Mouse (Mus musculus): ENCODE measurements around the gene Efhd1. TPM values are rescaled to one million over a fixed set of nuclear protein-coding genes. Genes with fewer than 3 reads are reported as not detected.
A peak's percentile ranks its signal among the peaks of the same experiment; 100 is the strongest.

Gene Efhd1
- total RNA-seq, 2 experiments from 2014 or later, result 10.9 to 16.4 TPM

DNA sequence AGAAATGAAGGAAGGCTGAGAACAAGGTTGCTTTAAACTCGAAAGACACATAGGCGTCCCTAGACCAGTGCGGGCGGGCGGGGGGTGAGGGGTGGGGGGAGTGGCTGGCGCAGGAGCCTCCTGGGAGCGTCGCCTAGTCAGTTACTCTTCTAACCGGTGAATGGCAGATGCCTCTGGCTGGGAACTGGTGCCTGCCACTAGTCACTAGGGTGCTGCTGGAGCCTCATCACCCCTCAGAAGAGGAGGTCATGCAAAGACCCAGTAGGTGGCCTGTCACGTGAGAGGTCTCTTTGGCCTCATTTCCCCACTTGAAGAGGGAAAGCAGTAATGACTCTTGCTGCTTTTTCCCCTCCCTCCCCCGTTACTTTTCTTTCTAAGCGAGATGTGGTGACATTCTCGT, 1.0 kb downstream of the Efhd1 start:
- DNase-seq (ENCODE audit: low spot score in 2 of 2), result no peak
- intact Hi-C loops (cut with DNase I), result no loop called here

DNA sequence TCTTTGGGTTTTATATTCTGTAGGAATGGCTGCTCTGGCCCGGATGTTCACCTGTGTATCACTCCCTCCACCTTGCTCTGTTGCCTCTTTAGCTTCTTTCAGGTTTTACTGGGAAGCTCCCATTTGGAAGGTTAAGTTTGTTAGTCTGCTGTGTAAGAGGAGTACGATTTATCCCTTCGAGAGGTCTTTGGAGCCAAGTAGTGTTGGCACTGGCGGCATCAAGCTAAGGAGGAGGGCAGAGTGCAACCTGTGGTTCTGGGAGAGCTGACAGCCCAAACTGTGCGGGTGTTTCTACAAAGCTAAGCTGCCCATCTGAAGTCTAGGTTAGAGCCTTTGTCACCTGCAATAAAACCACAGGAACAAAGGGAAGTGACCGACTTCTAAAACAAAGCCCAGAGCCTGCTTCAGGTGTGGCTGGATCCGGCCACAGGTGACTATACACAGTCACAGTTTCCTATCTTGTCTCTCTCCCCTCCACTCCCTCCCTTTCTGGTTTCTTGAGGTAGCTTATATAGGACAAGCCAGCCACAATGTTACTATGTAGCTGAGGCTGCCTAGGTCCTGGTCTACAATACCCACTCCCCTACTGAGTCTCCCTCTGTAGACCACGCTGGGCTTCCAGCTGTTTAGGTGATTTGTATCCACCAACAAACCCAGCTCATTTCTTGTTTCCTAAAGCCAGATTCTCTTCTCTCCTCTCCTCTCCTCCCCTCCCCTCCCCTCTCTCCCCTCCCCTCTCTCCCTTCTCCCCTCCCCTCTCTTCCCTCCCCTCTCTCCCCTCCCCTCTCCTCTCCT, 2.3 kb downstream of the Efhd1 start:
- intact Hi-C loops (cut with DNase I), result no loop called here
- no peak for DNase-seq (ENCODE audit: low spot score in 2 of 2)

- DNase-seq (ENCODE audit: low spot score in 2 of 2), result no peak
- intact Hi-C loops (cut with DNase I), result no loop called here
These were observed 6.0 kb downstream of the Efhd1 start for GRCm38 (mm10) chr1:87270204-87270603.

DNA sequence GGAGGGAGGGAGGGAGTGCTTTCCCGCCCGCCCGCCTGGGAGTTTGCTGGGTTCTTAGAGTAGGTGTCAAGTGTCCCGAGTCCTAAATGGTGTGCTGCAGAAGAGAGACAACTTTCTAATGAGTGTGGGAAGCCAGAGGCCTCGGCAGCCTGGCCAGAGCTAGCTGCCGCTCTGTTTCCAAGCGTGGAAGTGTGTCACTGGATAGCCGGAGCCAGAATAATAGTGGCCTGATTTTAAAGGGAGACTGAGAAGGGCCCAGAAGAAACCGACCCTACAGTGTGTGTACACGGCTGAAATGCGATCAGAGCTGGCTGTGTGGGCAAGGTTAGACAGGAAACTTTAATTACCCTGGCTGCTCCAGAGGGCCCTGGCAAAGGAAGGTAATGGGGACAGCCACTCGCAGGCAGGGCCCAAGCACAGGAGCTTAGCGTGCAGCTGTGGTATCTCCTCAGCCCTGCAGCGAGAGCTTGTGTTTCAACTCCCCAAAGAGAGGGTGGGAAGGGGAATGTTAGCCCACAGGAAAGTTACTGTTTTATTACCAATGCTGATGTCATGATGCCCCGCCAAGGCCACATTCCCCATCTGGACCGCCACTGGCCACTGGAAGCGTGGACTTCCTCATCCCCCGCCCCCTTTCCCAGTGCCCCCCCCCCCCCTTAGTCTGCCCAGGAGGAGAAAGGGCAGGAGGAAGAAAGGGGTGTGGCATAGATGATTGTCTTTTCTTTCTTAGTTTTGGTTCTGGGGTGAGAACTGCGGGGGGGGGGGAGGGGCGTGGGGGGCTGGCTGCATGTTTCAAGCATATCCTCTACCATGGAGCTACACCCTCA, 6.7 kb downstream of the Efhd1 start:
- intact Hi-C loops (cut with DNase I), result no loop called here
- no peak for DNase-seq (ENCODE audit: low spot score in 2 of 2)

DNA sequence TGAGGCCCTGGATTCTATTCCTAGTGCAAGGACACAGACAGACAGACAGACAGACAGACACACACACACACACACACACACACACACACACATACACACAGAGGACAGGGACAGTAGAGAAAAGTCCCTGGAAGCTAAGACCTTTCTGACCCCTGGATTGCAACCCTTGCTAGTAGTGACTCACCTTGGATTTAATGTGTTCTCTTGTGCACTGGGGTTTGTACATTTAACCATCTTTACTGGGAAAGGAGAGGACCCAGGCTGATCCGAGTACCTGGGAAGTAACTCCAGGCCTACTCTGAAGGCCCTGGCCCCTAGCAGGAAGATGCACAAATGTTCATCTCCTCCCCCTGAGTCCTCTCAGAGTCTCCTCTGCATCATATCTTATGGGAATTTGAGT, 7.4 kb downstream of the Efhd1 start:
- intact Hi-C loops (cut with DNase I), result no loop called here
- DNase-seq (ENCODE audit: low spot score in 2 of 2), result no peak

DNA sequence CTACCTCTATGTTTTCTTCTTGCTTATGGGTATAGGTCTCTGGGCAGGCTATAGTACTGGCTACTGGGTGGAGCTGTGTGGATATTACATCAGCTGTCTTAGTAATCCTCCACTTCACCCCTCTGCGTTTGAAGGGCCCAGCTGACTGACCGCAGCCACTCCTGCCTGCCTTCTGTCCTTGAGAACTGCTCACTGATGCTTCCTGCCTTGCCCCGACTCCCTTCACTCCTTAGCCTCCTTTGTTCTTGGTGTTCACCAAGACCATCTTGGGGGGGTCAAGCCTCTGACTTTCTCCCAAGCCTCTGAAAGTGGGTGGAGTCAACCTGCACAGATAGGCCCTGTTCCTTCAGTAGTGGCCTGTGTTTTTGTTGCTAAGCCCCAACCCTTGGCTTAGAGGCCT, 8.3 kb downstream of the Efhd1 start:
- no peak for DNase-seq (ENCODE audit: low spot score in 2 of 2)
- intact Hi-C loops (cut with DNase I), result no loop called here

- peak; percentile 7 to 13 for DNase-seq (ENCODE audit: low spot score in 2 of 2)
- intact Hi-C loops (cut with DNase I), result no loop called here
These were observed 9.4 kb downstream of the Efhd1 start for GRCm38 (mm10) chr1:87273514-87273942.

DNA sequence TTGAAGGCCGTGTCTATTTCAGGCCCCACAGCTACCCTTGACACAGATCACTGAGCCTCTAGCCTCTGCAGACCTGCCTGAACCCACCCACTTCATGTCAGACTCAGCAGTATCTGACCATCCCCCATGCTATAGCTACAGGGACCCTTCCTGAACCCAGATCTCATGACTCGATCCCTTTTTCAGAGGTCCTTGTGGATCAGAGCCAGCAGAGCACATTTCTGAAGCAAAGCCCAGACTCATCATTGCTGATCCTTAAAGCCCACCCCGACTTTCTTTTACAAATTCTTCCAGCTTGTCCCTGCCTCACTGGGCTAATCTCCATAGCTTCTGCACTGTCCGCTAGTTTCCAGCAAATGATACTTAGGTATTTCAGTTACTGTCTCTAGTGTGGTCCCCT, 10.0 kb downstream of the Efhd1 start:
- intact Hi-C loops (cut with DNase I), result no loop called here
- no peak for DNase-seq (ENCODE audit: low spot score in 2 of 2)

GRCm38 (mm10) chr1:87275151-87275550, 11.0 kb downstream of the Efhd1 start:
- DNase-seq (ENCODE audit: low spot score in 2 of 2), result no peak
- intact Hi-C loops (cut with DNase I), result no loop called here

DNA sequence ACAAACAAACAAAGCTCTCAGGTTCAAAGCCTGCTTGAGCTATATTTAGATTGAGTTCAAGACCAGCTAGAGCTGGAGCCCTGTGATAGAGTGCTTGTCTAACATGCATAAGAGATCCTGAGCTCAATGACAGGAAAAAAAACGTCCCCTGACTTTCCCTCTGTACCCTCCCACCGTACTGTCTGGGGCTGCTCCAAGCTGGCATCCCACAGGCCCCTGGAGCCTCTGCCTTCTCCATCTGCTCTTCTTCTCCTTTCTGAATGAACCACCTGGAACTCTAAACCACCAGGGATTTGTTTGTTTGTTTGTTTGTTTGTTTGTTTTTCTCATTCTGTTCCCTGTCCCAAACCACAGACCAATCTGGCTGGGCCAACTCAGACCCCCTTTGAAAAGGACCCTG, 11.9 kb downstream of the Efhd1 start:
- intact Hi-C loops (cut with DNase I), result no loop called here
- DNase-seq (ENCODE audit: low spot score in 2 of 2), result no peak

- intact Hi-C loops (cut with DNase I), result no loop called here
- no peak for DNase-seq (ENCODE audit: low spot score in 2 of 2)
These were observed 16.1 kb downstream of the Efhd1 start for GRCm38 (mm10) chr1:87280281-87280680.

- intact Hi-C loops (cut with DNase I), result no loop called here
- DNase-seq (ENCODE audit: low spot score in 2 of 2), result no peak
These were observed 17.6 kb downstream of the Efhd1 start for GRCm38 (mm10) chr1:87281599-87282412.

GRCm38 (mm10) chr1:87282413-87282788, 18.2 kb downstream of the Efhd1 start:
- no peak for DNase-seq (ENCODE audit: low spot score in 2 of 2)
- intact Hi-C loops (cut with DNase I), result no loop called here

DNA sequence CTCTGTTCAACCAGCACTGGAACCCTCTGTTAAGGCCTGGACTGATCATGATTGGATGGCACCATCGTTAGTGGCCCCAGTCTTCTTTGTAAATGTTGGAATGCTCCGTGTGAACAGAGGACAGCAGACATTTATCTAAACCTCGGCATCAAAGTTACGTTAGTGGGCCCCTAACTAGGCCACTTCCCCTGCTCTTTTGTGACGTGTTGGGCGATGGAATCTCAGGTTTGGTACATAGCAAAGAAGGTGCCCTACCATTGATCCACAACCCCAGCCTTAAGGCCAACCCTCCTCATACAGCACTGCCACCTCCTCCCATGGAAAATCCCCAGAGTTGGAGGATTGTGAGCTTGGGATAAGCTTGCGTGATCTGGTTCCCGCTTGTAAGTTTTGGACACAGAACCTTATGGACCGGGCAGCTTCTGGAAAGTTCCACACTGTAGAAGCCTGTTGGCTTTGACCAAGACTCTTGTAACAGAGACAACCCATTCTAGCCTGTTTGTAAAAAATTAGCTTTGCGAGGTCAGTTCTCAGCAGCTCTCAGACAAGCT, 19.3 kb downstream of the Efhd1 start:
- intact Hi-C loops (cut with DNase I), result no loop called here

GRCm38 (mm10) chr1:87287105-87287504, 22.9 kb downstream of the Efhd1 start:
- intact Hi-C loops (cut with DNase I), result no loop called here
- DNase-seq (ENCODE audit: low spot score in 2 of 2), result no peak

More for the DNA sequence above, 19.3 kb downstream of the Efhd1 start:
- DNase-seq (ENCODE audit: low spot score in 2 of 2), result no peak

GRCm38 (mm10) chr1:87291416-87291815, 27.3 kb downstream of the Efhd1 start:
- no peak for DNase-seq (ENCODE audit: low spot score in 2 of 2)
- intact Hi-C loops (cut with DNase I), result loop anchor here (5.0 kb wide), 1 partner anchor 44 kb away; no protein-coding TSS in a partner anchor

DNA sequence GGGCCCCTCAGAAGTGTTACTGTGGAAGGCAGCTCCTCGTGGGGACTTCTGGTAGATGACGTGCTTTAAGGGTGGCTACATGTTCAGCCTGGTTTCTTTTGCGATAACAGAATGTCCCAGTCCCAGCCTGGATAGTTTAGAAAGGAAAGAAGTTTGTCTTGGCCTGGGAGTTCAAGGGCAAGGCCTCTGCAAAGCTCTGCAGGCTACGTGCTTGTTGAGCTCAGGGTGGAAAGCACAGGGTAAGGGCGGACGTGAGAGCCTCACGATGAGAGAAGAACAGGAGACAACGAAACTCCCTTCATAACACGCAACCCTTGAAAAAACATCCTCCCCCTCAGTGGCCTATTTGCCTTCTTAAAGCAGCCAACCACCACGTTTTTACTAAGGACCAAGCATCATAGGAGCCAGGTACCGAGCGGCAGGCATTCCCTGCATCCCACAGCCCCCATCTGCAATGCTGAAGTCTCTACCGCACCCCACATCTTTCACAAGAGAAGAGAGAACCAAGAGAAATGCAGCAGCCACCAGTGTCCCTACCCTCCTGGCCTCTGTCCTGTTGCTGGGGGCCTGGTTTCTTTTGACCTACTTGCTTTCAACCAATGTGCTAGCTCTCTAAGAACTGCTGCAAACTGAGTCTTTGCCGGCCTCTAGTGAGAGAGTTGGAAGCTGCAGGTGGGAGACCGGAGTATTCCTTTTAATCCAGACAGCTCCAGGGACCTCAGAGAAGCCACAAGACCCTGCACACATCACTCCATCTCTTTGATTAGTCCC, 28.4 kb downstream of the Efhd1 start:
- DNase-seq (ENCODE audit: low spot score in 2 of 2), result peak; percentile 19 to 38
- intact Hi-C loops (cut with DNase I), result loop anchor here (5.0 kb wide), 1 partner anchor 45 kb away; no protein-coding TSS in a partner anchor

DNA sequence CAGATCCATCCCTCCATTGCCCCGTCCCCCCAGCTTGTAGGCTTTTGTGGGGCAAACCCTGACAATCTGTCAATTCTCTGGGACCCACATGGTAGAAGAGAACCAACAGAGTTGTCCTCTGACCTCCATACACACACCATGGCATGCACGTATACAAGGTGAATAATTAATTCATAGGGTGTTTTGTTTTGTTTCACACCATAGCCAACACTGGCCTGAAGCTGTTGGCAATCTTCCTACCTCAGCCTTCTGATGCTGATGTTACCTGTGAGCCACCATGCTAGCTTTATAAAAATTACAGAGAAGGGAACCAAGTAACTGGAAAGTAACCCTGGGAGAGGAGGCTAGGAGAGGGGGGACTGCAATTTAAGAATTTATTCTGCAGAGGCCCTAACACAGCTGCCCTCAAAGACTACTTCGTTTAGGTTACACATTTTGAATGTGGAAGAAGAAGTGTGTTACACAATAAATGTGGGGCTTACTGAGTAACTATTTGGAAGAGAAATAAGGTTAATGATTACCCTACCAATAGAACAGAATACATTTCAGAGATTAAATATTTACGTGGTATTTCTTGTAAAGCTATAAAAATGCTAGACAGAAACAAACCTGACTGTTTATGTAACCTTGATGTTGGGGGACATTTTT, 30.0 kb downstream of the Efhd1 start:
- no peak for DNase-seq (ENCODE audit: low spot score in 2 of 2)
- intact Hi-C loops (cut with DNase I), result loop anchor here (5.0 kb wide), 1 partner anchor 47 kb away; no protein-coding TSS in a partner anchor

Measured in left cerebral cortex, postnatal 36 days (tissue).